Mouse (Mus musculus) erythroid progenitor cell, adult 5-6 weeks (primary cell): ENCODE data around the gene Tcf12. TPM values are rescaled to one million over a fixed set of nuclear protein-coding genes. Genes with fewer than 3 reads are reported as not detected.

Experiments
- ATAC-seq: replicated peaks from 2 replicates; pipeline ENCODE4 v1.8.0; 2016; ENCODE audit warnings: moderate number of reproducible peaks, mild to moderate bottlenecking, moderate TSS enrichment, inconsistent platforms; ENCODE audit not compliant: poor library complexity, low FRiP score, severe bottlenecking
- total RNA-seq, 2 experiments: library from RNA; stranded (forward) in 1 of 2; stranded (reverse) in 1 of 2; fragments of 150-400 nt in 1 of 2; fragments of 186-747, 209-891 nt in 1 of 2; gene quantifications; 2 replicates each; pipeline versions ENCODE4 v1.2.3 to v1.2.4; 2015 to 2017; ENCODE audit warnings: low replicate concordance in 2 of 2

The Tcf12 gene
- total RNA-seq, 2 experiments from 2014 or later, result 20.0 to 36.9 TPM

- no peak for ATAC-seq
These were observed 179.7 kb downstream of the Tcf12 start for GRCm38 (mm10) chr9:71931965-71932364.

GRCm38 (mm10) chr9:71931358-71931715 is 180.3 kb downstream of the Tcf12 start:
- ATAC-seq, result no peak

- peak; percentile 52 for ATAC-seq
These were observed 181.0 kb downstream of the Tcf12 start for GRCm38 (mm10) chr9:71930431-71931357.

GRCm38 (mm10) chr9:71916662-71916953 is 195.1 kb downstream of the Tcf12 start:
- ATAC-seq, result no peak

GRCm38 (mm10) chr9:71915871-71916661 is 195.6 kb downstream of the Tcf12 start:
- ATAC-seq, result no peak

GRCm38 (mm10) chr9:71906522-71906921 is 205.1 kb downstream of the Tcf12 start:
- ATAC-seq, result no peak

- ATAC-seq, result no peak
These were observed 212.8 kb downstream of the Tcf12 start for GRCm38 (mm10) chr9:71898852-71899251.

- ATAC-seq, result no peak
These were observed 214.3 kb downstream of the Tcf12 start for GRCm38 (mm10) chr9:71897399-71897798.

GRCm38 (mm10) chr9:71895931-71896724 is 215.5 kb downstream of the Tcf12 start:
- no peak for ATAC-seq

GRCm38 (mm10) chr9:71895291-71895690 is 216.4 kb downstream of the Tcf12 start:
- ATAC-seq, result no peak

GRCm38 (mm10) chr9:71894943-71895286 is 216.8 kb downstream of the Tcf12 start:
- no peak for ATAC-seq

- no peak for ATAC-seq
These were observed 217.3 kb downstream of the Tcf12 start for GRCm38 (mm10) chr9:71894246-71894942.

GRCm38 (mm10) chr9:71888450-71888849 is 223.2 kb downstream of the Tcf12 start:
- ATAC-seq, result no peak

GRCm38 (mm10) chr9:71880629-71881028 is 231.0 kb downstream of the Tcf12 start:
- ATAC-seq, result no peak

- ATAC-seq, result no peak
These were observed 231.7 kb downstream of the Tcf12 start for GRCm38 (mm10) chr9:71879972-71880371.

- no peak for ATAC-seq
These were observed 232.3 kb downstream of the Tcf12 start for GRCm38 (mm10) chr9:71879415-71879814.

GRCm38 (mm10) chr9:71877867-71878266 is 233.8 kb downstream of the Tcf12 start:
- no peak for ATAC-seq

- ATAC-seq, result no peak
These were observed 236.9 kb downstream of the Tcf12 start for GRCm38 (mm10) chr9:71874761-71875160.

GRCm38 (mm10) chr9:71874035-71874572 is 237.6 kb downstream of the Tcf12 start:
- ATAC-seq, result no peak

GRCm38 (mm10) chr9:71863338-71863737 is 248.3 kb downstream of the Tcf12 start:
- ATAC-seq, result no peak
